Mouse (Mus musculus) v-Abl transformed pro-B cells (cell line): Measurements from ENCODE around the gene Sdhb.

Experiments used
- in situ Hi-C, 2 experiments: fragments of 400-800 bp; cut with MboI; formaldehyde crosslinking; loops; one replicate each; pipeline ENCODE4 v1.15.1; 2025; ENCODE audit not compliant: unreplicated experiment in 2 of 2

Sdhb gene

GRCm38 (mm10) chr4:141008028-141008427, 47.0 kb downstream of the Sdhb start:
- in situ Hi-C loops = no loop called here

- in situ Hi-C loops = no loop called here
Measured at GRCm38 (mm10) chr4:141010118-141010517, 49.1 kb downstream of the Sdhb start, which contains the start of gene Mfap2. Mfap2 (plus strand) TSS chr4:141010418.

GRCm38 (mm10) chr4:141010526-141010925, 49.5 kb downstream of the Sdhb start:
- in situ Hi-C loops = no loop called here

- in situ Hi-C loops = no loop called here
Measured at GRCm38 (mm10) chr4:141010941-141011429, 50.0 kb downstream of the Sdhb start.

GRCm38 (mm10) chr4:141011556-141012328, 50.7 kb downstream of the Sdhb start:
- in situ Hi-C loops = no loop called here

GRCm38 (mm10) chr4:141012558-141012957, 51.6 kb downstream of the Sdhb start:
- in situ Hi-C loops = no loop called here

GRCm38 (mm10) chr4:141014114-141014513, 53.1 kb downstream of the Sdhb start:
- in situ Hi-C loops = no loop called here

- in situ Hi-C loops = no loop called here
Measured at GRCm38 (mm10) chr4:141014856-141015255, 53.9 kb downstream of the Sdhb start.

GRCm38 (mm10) chr4:141015356-141015755, 54.4 kb downstream of the Sdhb start:
- in situ Hi-C loops = no loop called here

- in situ Hi-C loops = no loop called here
Measured at GRCm38 (mm10) chr4:141016311-141016710, 55.3 kb downstream of the Sdhb start.

GRCm38 (mm10) chr4:141017657-141018436, 56.8 kb downstream of the Sdhb start:
- in situ Hi-C loops = no loop called here

- in situ Hi-C loops = loop anchor here (5.0 kb wide), 1 partner anchor 53 kb away; no protein-coding TSS in a partner anchor
Measured at GRCm38 (mm10) chr4:141020220-141020619, 59.2 kb downstream of the Sdhb start.

- in situ Hi-C loops = loop anchor here (5.0 kb wide), 1 partner anchor 54 kb away; no protein-coding TSS in a partner anchor
Measured at GRCm38 (mm10) chr4:141020811-141021613, 60.0 kb downstream of the Sdhb start.

- in situ Hi-C loops = loop anchor here (5.0 kb wide), 1 partner anchor 54 kb away; no protein-coding TSS in a partner anchor
Measured at GRCm38 (mm10) chr4:141021614-141021929, 60.6 kb downstream of the Sdhb start.

GRCm38 (mm10) chr4:141024052-141024451, 63.0 kb downstream of the Sdhb start:
- in situ Hi-C loops = loop anchor here (5.0 kb wide), 1 partner anchor 57 kb away; no protein-coding TSS in a partner anchor

GRCm38 (mm10) chr4:141024992-141025391, 64.0 kb downstream of the Sdhb start:
- in situ Hi-C loops = loop anchor here (5.0 kb wide), 1 partner anchor 58 kb away; no protein-coding TSS in a partner anchor
